Mouse (Mus musculus) adrenal gland, adult 18-20 months (tissue): ENCODE measurements around the gene Ube2t. TPM values are rescaled to one million over a fixed set of nuclear protein-coding genes. Genes with fewer than 3 reads are reported as not detected.

Source experiments
- DNase-seq, 2 experiments: peaks; one replicate each; pipeline ENCODE4 v3.0.0; 2021 to 2022; ENCODE audit warnings: low spot score in 2 of 2
- long read RNA-seq, 2 experiments: library from polyadenylated mRNA; stranded (forward); transcript quantifications; one replicate each; pipeline ENCODE4 v2.0.0; 2021
- total RNA-seq, 2 experiments: library from RNA; stranded (reverse); gene quantifications; 1 replicate in 1 of 2; 2 replicates in 1 of 2; pipeline ENCODE4 v1.2.3; 2021

Gene Ube2t
- under 1 TPM; 0.40 to 0.67 TPM for total RNA-seq
- long read RNA-seq, experiment 1: 0 reads
- long read RNA-seq, experiment 2, partial matches to known transcripts: 0 of 1 reads
- long read RNA-seq, experiment 2, other reads (novel, unspliced or antisense): 0 of 1 reads

GRCm38 (mm10) chr1:134962053-134962803 is at the start of gene Ube2t:
TSS of gene Ube2t (plus strand) at chr1:134962565.
- peak; percentile 90 to 92 for DNase-seq

DNA sequence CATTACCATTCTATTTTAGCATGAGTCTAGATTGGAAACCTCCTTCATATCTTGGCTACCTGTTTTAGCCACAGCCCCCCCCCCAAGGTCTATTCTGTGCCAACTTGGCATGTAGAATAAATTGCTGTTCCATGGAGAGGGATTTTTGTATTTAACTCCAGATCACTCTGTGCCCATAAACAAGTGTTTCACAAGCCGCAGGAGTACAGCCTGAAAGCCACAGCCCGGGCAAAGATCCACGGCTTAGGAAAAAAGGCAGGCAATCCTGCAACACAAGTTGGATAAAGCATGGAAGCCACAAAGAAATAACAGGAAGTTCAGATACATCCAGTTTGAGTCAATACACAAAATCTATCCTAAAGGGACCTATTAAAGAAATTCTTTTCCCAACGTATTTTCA is 48.8 kb upstream of the Ube2t start:
- no peak for DNase-seq

- DNase-seq: no peak
These were observed 46.9 kb upstream of the Ube2t start for GRCm38 (mm10) chr1:134915421-134915820.

GRCm38 (mm10) chr1:134919010-134919409 is 43.4 kb upstream of the Ube2t start:
- no peak for DNase-seq

DNA sequence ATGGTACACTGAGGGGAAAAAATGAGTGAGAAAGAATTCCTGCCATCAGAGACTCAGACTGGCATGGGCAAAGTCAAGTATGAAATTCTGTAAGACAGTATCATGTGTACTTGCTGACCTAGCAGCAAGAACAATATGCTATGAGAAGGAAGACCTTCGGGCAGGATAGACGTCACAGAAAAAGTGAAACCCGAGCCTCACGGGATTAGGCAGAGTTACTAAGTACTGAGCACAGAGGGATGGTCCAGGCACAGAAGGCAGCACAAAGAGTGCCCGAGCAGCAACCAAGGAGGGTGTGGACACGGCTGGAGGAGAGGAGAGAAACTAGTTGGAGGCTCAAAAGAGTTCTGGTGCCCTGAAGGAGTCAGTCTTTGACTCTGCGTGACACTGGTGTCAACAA is 29.9 kb upstream of the Ube2t start:
- DNase-seq: no peak

DNA sequence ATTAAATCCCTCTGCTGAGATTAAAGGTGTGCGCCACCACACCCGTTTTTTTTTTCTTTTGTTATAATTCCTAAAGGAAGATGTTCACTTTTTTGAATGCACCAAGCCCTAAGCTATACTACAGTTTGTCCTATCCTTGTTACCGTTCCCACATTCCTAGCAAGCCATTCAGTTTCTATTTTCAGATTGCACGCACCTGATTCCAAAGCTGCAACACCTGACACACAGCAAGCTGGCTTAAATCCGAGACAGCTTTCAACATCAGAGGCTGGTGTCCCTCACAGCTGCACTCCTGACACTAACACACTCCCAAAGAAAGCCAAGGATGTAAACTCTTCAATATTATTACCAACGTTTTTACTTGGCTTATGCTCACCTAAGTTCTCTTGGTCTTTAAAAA is 26.0 kb upstream of the Ube2t start:
- DNase-seq: no peak

GRCm38 (mm10) chr1:134938233-134938632 is 24.1 kb upstream of the Ube2t start:
- DNase-seq: no peak

GRCm38 (mm10) chr1:134940863-134941262 is 21.5 kb upstream of the Ube2t start:
- no peak for DNase-seq

- DNase-seq: no peak
These were observed 19.5 kb upstream of the Ube2t start for GRCm38 (mm10) chr1:134942898-134943297.

GRCm38 (mm10) chr1:134947590-134947989 is 14.8 kb upstream of the Ube2t start:
- no peak for DNase-seq

GRCm38 (mm10) chr1:134949946-134950345 is 12.4 kb upstream of the Ube2t start:
- DNase-seq: no peak

GRCm38 (mm10) chr1:134955050-134955636 is 7.2 kb upstream of the Ube2t start:
- no peak for DNase-seq

- DNase-seq: peak; percentile 86
These were observed 6.7 kb upstream of the Ube2t start, which contains the start of gene Ppp1r12b for GRCm38 (mm10) chr1:134955637-134956176. TSS of gene Ppp1r12b (minus strand) at chr1:134955942.

DNA sequence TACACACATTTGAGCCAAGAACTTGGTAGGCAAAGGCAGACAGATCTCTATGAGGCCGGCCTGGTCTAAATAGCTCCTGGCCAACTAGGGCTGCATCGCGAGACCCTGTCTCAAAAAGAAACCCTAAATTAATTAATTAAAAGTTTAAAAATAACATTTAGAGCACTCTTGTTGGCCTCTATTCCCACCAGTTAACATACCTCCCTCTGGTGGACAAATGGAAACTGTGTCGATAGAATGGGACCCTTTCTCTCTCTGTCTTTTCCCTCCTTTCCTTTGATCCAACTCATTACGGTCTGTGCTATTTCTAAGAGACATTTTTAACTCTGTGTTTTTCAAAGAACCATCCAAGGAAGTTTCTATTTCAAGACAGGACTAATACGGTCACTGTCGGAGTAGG is 1.7 kb upstream of the Ube2t start:
- DNase-seq: no peak

DNA sequence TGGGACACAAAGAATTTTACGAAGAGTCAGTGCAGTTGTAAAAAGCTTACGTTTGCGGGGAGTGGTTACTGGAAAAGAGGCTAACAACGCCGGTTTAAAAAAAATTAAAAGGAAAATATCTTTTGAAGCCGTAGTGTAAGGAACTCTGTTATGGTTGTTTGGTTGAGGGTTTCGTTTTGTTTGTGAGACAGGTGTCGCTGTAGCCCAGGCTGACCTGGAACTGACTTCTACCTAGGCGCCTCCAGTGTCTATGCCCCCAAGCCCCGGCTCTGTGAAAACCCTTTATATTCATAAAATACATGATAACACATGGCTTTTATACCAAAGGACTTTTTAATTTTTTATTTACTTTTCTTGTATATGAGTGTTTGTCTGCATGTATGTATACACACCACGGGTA is 456 bp downstream of the Ube2t start:
- no peak for DNase-seq

DNA sequence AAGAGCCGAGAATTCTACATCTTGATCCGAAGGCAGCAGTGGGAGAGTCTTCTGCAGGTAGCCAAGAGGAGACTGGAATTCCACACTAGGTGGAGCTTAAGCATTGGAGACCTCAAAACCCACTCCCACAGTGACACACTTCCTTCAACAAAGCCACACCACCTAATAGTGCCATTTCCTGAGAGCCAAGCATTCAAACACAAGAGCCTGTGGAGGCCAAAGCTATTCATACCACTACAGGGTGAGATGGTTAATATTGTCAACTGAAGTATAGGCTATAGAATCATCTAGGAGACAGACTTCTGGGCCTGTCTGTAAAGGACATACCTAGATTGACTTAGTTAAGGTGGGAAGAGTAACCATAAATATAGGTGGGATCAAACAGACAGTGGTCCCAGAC is 3.1 kb downstream of the Ube2t start:
- DNase-seq: no peak

GRCm38 (mm10) chr1:134972920-134973319 is 10.6 kb downstream of the Ube2t start:
- DNase-seq: no peak

- DNase-seq: peak; percentile 50 to 64
These were observed 25.0 kb downstream of the Ube2t start for GRCm38 (mm10) chr1:134987173-134987961.

GRCm38 (mm10) chr1:134987962-134988341 is 25.6 kb downstream of the Ube2t start:
- DNase-seq: no peak

DNA sequence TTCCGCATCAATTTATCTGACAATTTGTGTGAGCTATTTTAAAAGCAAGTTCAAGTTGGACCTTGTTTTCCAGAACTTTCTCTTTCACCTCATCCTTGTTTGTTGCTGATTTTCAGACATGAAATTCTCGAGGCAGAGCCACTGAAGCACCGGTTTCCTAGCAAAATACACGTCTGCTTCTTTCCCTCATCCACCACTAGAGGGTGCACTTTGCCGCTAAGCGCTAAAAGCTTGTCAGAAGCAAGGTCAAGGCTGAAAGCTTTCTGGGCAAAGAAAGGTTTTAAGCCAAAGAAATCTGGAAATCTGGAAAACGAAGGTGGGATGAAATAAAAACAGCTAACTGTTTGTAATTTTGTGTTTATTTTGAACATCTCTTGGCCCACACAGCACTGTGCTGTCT is 27.0 kb downstream of the Ube2t start:
- peak; percentile 66 to 68 for DNase-seq

DNA sequence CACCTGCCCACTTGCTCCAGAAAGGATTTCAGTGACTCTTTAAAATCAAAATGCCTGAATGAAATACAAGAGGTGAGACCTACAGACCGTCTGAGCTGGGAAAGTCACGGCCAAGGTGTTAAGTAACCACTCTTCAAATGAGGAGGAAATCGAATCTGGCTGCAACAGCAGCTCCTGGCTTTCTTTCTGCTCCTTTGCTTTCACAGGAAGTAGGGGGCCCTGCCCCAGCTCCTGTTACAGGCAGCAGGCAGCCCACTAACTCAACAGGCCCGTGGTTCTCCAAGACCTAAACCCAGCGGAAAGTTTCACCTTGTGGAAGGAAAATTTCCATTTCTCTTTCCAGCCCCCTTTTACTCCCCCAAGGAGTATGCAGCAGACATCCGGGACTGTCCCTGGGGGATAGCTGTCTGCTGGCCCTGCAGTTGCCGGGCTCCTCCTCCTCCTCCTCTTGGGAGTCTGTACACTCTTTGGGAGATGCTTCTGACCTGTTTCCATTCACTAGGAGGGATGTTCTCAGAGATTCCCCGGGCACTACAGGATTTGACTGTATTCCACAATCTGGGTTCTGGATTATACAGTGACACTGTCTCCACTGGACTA is 29.8 kb downstream of the Ube2t start:
- DNase-seq: no peak
